Comparison of ENCODE assay signal across 15 mouse cellular contexts in genomic region chr6:14885199-14885598, GRCm38 (mm10). TPM values are rescaled to one million over a fixed set of nuclear protein-coding genes. Genes with fewer than 3 reads are reported as not detected.
"Had no signal": no experiment of that assay in that cellular context is flagged by ENCODE, and none has a peak within 500 bp of the region (broad histone marks: within the 10 kb centered on the region; RNA-seq: fewer than 3 reads in every experiment).

No protein-coding gene starts in this region.

- H3K9me3 ChIP-seq: limb, embryonic 12.5 days; liver, embryonic 13.5 days; lung, embryonic 15.5 days; megakaryocyte, embryonic 14.5 days had no signal

- ATAC-seq: liver, postnatal 0 days had no signal

- H3K4me2 ChIP-seq: limb, embryonic 12.5 days; liver, embryonic 13.5 days; lung, embryonic 15.5 days had no signal

- H3K27ac ChIP-seq: layer of hippocampus, adult 2 months; limb, embryonic 12.5 days; liver, embryonic 13.5 days; lung, embryonic 15.5 days; macrophage had no signal

- H3K9ac ChIP-seq: limb, embryonic 12.5 days; liver, embryonic 13.5 days; liver, postnatal 0 days; lung, embryonic 15.5 days had no signal

- H3K4me3 ChIP-seq: layer of hippocampus, adult 2 months; limb, embryonic 12.5 days; liver, embryonic 13.5 days; lung, embryonic 15.5 days; megakaryocyte, embryonic 14.5 days had no signal

- H3K27me3 ChIP-seq: limb, embryonic 12.5 days; liver, embryonic 13.5 days; lung, embryonic 15.5 days; megakaryocyte, embryonic 14.5 days had no signal

- H3K4me1 ChIP-seq: limb, embryonic 12.5 days; liver, embryonic 13.5 days; lung, embryonic 15.5 days; megakaryocyte, embryonic 14.5 days had no signal

- H3K36me3 ChIP-seq: limb, embryonic 12.5 days; liver, embryonic 13.5 days; lung, embryonic 15.5 days had no signal

- DNase-seq: kidney, adult 11 months; kidney, postnatal 10 days; kidney, postnatal 4 days; liver; liver, embryonic 13.5 days; liver, postnatal 0 days; lung, postnatal 14 days; right cerebral cortex, adult 18-20 months; thymus, adult 18-20 months; thymus, postnatal 14 days had no signal

RNA-seq across cellular contexts. Expression of gene Foxp2, which starts 15.9 kb away (rescaled TPM):
- polyA plus RNA-seq: macrophage had no signal
